Mouse (Mus musculus) c-Kit-positive CD71-positive TER-119-negative erythroid progenitor cells, embryonic 14.5 days (primary cell): ENCODE measurements at regions not wholly inside any gene's neighbourhood (a gene's known extent, or its start where the extent isn't known, plus 50 kb on each side); places are given as distances from the start of the nearest gene placed in this dataset.

ENCODE experiments used
- DNase-seq: peaks from one replicate; pipeline ENCODE4 v3.0.0-alpha.2; 2013; ENCODE audit warnings: low read depth

DNA sequence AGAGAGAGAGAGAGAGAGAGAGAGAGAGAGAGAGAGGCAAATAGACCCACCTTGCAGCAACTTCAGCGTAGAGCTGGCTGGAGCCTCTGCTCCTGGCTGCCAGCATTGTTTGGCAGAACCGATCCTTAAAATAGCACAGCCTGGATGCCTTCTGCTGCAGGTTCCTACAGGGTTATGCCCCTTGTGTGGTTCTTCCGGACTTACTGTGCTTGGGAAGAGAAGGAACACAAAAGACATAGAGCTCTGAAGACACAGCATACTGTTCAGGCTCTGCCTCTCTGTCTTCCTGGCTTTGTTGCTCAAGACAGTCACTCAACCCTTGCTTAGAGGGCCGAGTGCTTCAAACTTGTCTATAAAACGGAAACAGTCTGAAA lies 86.2 kb upstream of the Slc25a26 start:
- no peak for DNase-seq

DNA sequence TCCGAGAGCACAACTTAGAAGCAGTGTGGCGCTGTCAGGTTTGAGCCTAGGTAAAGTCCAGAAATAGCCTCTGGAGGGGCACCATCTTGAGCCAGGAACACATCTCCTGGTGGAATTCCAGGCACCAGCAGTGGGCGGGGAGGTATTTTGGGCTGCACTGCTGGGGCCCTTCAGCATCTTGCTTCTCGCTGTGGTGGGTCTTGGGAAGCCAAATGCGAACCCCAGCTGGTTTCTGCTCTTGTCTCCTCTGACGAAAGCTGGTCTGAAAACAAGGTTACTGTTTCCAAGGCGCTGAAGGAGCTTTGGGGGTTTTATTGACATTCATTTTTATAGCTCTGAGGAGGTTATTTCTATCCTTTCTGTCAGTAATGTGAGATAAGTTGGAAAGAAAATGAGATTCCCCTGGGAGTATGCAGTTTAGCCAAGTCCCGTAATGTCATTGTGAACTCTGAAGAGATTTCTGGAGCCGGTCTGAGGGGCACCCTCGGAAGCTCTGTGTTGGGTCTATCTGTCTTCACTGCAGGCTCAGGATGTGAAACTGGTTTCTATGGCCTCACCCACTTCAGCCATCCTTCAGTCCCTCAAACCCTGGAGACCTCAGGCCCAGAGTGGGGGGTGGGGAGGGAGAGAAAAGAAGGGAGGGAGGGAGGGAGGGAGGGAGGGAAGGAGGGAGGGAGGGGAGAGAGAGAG lies 86.7 kb upstream of the Slc25a26 start:
- DNase-seq = no peak

DNA sequence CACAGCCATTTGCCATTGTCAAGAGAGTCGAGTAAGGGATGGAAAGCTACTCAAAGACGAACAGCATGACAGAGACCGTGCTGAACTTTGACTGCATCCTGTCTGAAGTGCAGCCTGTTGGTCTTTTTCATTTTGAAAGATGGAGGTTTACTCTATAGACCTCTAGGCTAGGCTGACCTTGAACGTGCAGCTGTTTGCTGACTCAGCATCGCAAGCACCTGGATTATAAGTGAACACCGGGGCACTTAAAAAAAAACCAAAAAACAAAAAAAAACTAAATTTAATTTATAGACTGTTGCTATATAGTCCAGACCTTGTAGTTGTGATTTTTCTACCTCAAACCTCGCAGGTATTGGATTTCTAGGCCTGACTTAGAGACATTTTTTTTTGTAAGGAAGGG lies 87.8 kb upstream of the Slc25a26 start:
- DNase-seq = no peak

DNA sequence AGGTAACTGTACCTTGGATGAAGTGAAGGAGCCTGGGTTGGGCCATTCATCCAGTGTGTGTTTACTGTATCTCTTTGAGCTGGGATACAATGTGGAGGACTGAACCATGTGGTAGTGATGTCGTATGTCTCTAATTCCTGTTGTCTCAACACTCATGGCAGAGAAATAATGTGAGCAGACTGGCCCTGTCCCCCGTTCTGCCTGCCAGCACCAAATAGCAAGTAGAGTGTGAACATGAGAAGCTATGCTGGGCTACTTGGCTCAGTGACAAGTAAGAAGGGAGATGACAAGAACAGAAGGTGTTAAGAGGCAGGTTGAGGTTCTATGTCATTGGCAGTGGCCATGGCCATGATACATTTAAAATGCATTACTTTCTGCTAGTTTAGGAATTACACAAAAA lies 89.7 kb upstream of the Slc25a26 start:
- DNase-seq = no peak

DNA sequence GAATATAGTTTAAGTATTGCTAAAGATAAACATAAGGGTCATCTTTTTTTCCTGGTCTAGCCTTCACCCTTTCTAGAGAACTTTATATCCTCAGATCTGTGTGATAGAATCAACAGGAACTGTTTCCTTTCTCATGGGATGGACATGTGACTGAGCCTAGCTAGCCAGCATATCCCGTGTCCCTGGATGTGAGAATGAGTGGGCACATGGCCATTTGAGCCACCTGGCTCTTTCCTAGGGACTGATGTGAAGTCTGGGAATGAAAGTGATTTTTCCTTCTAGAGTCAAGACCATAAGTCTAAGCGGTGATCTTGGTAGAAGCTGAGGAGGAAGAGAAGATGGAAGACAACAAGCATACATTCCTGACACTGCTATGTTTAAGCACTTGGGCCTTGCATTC lies 91.1 kb upstream of the Slc25a26 start:
- DNase-seq = no peak

DNA sequence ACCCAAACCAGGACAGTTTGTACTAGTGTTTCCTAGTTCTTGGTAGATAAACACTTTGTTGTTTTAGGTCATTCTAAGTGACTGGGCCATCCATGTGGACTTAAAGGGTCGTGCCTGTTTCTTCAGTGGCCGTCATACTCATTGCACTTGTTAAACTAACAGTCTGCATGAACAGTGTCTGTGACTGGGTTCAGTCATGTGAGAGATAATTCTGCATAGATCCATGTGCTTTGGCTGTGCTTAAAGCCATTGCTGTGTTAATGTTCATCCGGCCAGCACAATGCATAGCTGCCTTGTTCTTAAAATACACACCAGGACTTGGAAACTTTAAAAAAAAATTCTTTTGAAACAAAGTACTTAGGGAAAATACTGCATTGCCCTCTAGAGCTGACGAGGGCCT lies 92.4 kb upstream of the Slc25a26 start:
- no peak for DNase-seq

DNA sequence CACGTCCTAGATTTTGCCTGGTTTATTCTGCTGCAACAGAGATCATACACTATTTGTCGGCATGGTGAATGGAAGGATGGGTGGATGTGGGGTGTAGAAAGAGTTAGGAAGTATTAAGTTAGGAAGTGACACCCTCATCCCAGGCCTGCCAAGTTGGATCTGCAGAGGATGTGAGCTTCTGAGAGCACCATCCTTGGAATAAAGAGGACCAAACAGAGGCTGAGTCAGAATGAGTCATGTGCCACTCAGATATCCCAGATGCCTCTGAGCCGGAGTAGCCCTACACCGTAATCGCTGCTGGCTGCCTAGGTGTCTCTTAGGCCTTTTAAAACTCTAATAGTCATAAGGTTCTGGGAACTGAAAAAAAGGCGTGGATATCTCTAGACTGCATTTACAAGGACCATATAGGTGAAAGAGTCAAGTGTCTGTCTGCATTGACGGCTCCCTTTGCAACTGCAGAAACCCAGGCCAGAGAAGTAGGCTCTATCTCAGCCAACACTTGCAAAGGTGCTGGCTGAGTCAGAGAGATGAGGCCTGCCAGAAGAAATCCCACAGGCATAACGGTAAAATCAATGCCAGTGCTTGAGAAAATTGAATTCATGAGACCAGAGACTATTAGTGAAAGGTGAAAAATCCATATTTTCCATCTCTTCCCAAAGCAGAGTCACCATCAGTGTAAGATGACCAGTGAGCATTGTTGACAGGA lies 94.6 kb upstream of the Slc25a26 start:
- DNase-seq = no peak

DNA sequence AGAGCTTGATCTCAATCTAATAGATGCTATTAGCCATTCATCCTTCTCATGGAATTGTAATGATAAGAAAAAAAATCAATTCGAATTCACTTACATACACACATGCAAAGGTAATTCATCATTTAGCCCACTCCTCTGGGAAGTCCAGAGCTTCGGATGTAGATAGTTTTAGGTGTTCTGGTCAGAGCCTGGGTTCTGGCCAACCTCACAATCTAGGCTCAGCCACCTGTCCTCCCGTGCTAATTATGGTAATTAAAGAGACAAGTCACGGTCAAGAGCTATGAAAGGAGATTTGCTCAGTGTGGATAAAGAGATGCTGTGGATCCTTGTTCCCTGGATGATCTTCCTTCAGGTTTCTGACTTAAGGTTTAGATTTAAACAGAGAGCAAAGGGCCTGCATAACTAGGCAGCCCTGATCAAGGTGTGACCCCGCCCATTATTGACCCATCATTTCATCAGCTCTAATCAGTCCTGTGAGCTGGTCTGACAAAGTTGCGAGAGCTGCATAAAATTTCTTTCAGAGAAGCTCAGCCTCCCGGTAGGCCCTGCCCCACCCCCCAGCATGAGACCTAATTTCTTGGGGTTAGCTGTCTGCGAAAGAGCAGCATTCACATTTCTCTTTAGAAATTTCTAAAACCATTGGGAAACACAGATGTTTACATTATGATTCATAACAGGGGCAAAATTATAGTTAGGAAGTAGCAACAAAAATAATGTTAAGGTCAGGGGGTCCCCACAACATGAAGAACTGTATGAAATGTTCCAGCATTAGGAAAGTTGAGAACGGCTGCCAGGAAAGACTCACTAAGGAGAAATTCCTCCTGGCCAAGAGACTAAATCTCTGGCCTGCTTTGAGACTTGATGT lies 98.3 kb upstream of the Slc25a26 start:
- no peak for DNase-seq

DNA sequence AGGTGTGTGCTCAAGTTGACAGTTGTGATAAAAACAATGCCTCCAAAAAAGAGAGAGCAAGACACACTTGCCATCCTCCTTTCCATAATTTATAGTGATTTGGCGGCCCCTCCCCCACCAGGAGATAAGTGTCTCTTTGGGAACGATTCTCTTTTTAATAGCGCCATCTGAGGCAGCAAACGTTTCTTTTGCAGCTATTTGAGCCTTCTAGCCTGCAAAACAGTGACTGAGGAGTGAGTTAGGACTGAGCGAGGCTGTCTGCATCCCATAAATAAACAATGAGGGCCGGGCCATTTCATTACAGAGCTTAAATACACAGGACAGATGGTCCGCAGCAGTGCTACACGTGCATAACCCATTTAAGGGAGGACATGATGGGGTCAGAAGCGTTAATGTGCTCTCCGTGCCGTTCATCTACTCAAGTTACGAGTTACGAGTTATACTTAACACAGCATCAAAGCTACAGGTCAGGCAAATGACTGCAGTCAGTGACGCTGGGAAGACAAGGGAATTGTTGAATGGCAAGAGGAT lies 99.0 kb upstream of the Slc25a26 start:
- DNase-seq = no peak

DNA sequence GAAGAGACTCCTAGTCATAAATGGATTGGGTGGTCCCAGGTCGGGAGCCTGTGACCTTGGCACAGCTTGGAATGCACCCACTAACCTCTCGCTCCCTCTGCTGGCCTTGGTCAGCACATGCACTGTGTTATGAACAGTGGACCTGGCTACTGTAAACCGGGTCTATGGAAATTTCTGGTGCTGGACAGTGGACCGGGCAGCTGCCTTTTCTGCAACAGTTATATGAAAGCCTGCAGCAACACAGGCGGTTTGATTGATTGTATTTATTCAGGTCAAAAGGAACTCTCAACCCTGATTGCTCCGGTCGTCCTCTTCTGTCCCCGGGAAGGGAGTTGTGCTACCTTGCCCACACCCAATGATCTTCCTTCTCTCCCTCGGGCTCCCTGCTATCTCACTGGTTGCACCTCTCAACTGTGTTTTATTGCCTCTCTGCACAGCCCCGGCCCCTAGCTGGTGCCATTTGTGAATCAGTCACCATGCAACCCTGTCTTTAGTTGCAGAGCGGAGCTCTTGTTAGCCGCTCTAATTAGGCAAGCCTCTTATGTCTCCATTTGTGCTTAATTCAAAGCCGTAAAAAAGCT lies 99.6 kb upstream of the Slc25a26 start:
- peak; percentile 17 for DNase-seq

DNA sequence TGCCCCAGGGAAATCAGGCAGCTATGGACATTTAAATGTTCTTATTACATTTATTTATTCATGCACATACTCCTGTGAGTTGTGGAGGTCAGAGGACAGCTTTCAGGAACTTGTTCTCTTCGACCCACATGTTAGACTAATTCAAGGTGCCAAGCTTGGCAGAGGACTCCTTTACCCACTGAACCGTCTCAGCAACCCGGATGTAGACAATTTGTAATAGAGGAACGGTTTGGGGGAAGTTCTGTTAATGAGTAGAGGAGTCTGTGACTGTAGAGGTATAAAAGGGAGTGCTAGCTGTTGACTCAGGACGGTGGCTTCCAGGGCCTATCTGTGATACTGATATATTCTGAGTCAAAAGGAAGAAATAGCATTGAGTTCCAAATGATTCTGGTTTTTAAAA lies 107.4 kb upstream of the Magi1 start:
- no peak for DNase-seq

DNA sequence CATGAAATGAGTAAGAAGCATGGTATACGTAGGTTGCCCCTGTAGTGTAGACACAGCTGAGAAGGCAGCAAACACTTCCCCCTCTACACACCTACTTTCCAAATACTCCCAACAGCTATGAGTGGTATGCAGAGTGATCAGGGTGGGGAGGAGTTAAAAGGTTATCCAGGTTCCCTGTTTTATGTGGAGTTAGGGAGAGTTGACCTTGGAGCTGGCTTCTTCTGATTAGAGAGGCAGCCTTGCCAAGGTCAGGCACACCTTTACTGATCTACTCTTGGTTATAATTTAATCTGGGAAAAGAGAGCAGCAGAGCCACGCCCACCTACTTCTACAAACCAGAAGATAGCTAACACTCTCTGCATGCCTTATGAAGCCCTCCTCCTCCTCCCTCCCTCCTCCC lies 106.7 kb upstream of the Magi1 start:
- DNase-seq = no peak

DNA sequence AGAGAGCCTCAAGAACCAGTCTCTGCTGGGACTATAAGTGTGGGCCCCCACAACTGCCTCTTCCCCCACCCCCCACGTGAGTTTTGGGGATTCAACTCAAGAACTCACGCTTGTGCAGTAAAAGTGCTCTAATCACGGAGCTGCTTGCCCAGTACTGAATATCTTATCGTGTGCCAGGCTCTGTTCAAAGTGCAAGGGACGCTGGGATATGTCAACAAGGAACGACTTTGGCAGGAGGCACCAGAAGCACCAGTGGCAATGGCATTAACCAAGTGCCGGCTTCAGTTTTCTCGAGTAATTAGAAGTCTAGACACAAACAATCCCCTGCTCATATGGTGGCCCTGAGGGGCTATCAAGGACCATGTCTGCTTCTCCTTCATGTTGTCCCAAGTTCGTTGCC lies 106.0 kb upstream of the Magi1 start:
- DNase-seq = no peak

DNA sequence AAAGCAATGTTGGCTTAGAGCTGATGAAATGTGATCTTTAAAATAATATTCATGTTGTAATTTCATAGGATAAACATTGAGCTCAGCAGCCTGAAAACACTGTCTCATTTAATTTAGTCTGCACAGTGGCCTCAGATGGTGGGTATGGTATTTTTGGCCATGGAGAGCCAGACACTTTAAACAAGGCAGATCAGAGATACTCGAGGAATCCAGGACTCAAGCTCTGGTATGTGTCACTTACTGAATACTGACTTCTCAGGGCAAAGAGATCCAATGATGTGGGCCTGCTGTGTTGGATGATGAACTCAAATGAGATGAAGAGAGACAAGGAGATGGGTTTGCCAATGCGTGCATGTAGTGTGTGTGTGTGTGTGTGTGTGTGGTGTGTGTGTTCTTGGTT lies 103.9 kb upstream of the Magi1 start:
- DNase-seq = no peak

DNA sequence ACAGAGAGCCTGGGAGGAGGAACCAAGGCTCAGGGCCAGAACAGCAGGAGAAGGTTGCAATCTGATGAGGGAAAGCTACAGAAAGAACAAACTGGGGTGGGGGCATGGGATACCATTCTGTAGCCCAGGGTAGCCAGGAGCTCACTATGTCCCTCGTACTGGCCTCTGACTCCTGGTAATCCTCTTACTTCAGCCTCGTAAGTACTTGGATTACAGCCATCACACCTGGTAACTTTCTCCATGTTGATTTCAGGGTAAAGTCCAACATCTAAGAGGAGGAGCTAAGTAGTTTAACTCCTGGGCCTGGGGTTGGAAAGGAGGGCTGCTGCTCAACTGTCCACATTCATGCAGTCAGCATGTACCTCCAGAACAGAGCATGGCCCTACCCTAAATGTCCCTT lies 101.8 kb upstream of the Magi1 start:
- DNase-seq = no peak

DNA sequence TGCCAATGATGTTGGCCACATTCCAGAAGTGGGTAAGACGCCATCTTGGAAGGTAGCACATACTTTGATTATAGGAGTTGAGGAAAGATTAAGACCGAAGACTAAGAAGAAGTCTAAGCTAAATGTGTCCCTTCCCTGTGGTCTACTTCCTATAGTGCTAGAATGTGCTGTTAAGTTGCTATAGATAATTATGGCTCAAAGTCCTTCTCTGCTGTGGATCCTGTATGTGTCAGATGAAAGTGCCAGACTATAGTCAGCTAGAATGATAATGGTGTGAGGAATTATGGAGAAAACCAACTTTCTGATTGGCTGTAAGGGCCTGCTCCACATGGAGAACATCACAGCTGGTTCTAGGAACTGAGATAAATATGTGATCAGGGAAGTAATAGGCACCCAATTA lies 86.3 kb upstream of the Magi1 start:
- no peak for DNase-seq

DNA sequence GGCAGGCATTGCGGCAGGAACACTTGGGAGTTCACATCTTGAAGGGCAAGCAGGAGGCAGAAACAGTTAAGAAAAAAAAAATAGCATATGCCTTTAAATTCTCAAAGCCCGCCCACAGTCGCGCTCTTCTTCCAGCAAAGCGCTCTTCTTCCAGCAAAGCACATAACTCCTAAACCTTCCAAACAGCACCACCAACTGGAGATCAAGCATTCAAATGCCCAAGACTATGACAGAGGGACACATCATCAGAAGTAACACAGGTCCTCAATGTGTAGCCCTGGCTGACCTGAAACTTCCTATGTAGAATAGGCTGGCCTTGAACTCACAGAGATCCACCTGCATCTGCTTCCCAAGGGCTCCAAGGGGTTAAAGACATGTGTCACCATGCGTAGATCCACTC lies 80.2 kb upstream of the Magi1 start:
- no peak for DNase-seq

DNA sequence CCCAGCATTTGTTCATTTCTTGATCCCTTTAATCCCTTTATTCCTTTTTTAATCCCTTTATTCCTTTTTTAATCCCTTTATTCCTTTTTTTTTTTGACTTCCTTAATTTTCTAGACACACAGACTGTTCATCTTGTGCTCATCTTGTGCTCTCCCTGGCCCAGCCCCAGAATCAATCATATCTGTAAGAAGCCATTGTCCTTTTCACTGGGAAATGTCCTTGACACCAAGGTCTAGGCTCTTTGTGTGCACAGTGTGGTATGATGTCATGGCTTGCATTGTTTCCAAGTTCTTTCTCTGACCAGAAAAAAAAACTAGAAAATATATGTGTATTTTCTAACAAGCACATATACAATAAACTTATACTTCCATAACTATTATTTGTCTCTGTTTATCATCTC lies 78.9 kb upstream of the Magi1 start:
- DNase-seq = no peak

DNA sequence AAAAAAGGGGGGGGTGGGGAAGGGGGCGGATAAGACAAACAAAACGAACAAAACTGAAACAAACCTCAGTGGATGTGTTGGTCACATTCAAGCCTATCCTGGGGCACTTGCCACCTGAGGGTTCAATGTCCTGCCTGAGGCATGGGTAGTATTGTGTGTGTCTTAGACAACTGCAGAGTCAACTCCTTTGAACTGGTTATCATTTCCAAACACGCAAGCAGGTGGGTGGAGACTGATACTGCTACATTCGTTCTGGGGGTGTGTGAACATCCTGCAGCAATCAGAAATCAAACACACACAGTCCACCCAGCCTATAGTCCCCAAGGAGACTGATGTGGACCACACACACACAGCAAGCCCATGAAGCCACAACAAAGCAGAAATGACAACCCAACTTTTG lies 73.9 kb upstream of the Magi1 start:
- peak; percentile 67 for DNase-seq

DNA sequence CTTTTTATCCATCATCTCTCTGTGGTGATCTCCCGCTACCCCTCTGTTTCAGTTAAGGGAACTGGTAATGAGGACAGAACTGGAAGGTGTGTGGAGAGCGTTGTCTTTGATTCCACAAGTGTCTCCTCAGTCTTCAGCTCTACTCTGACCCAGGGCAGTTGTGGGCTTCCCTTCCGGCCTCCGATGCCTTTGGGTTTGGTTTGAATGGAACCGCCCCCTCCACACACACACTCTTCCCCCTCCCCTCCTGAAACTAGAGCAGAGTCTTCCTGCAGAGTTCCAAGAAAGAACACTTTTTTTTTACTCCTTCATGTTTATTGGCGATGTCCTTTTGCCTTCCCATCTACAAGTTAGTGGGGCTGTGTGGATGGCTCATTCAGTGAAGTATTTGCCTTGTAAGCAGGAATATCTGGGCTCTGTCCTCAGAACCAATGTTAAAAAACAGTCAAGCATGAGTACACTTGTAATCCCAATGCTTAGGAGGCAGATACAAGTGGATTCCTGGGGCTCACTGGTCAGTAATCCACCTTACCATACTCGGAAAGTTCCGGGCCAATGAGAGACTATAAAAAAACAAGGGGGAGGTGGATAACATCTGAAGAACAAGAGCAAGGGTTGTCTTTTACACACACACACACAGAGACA lies 70.9 kb upstream of the Magi1 start:
- DNase-seq = no peak

DNA sequence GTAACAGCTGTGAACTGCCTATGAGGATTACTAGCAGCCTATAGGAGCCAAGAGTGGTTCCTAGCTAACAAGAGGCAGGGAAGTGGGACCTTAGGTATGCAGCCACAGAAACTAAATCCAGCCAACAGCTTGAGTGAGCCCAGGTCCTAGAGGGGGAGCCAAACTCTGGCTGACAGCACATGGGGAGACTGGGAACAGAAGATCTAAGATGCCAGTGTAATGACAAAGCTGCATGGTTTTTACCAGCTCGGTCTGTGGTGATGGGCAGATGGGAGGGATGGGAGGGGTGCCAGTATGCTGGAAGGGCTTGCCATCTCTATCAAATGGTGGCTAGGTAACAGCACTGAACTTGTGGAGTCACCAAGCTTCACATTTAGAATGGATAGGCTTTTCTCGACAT lies 60.6 kb upstream of the Magi1 start:
- no peak for DNase-seq

DNA sequence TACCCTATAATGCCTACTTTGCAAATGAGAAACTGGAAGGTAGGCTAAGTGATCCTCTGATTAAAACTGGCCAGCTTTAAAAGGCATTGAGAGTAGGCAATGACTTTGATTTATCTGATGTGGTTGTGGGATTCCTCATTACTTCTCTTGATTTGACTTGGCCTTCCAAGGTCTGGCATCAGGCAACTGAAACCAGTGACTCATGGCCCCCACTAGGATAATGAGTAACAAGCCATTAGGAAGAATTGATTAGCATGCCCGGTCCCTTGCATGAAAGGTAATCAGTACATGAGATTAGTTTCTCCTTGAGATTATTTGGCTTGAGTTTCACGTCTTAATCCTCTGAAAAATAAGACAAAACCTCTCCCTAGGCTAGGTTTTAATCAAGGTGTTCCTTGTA lies 56.8 kb upstream of the Magi1 start:
- no peak for DNase-seq
